Mouse (Mus musculus) frontal cortex, postnatal 14 days (tissue): ENCODE results near the gene Ptprd.
A peak's percentile ranks its signal among the peaks of the same experiment; 100 is the strongest.

ENCODE experiments used
- DNase-seq, 2 experiments: peaks; one replicate each; pipeline ENCODE4 v3.0.0; 2022; ENCODE audit warnings: low spot score in 2 of 2

Ptprd gene

GRCm38 (mm10) chr4:78211529-78212494 is at the start of gene Ptprd:
Ptprd (minus strand) TSS chr4:78211961.
- peak; percentile 18 to 50 for DNase-seq

GRCm38 (mm10) chr4:78235820-78236219 is 24.1 kb upstream of the Ptprd start:
- no peak for DNase-seq

- no peak for DNase-seq
These were observed 23.6 kb upstream of the Ptprd start for GRCm38 (mm10) chr4:78235316-78235715.

DNA sequence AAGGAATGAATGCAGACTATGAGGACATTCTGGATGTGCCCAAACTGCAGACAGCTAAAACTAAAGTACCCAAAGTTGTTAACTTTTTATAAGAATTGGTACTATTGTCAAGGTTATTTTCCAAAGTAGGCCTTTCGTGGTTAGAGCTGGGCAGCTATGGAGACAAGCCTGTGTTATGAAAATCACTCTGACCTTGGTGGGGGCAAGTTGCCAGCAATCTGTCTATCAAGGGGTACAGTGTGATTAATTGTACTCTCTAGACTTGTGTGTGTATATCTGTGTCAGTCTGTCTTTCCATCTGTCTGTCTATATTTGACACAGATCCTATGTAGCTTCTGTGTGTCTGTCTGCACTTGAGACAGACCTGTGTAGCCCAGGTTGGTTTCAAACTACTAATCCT is 22.9 kb upstream of the Ptprd start:
- no peak for DNase-seq

GRCm38 (mm10) chr4:78213949-78214348 is 2.2 kb upstream of the Ptprd start:
- DNase-seq: no peak

DNA sequence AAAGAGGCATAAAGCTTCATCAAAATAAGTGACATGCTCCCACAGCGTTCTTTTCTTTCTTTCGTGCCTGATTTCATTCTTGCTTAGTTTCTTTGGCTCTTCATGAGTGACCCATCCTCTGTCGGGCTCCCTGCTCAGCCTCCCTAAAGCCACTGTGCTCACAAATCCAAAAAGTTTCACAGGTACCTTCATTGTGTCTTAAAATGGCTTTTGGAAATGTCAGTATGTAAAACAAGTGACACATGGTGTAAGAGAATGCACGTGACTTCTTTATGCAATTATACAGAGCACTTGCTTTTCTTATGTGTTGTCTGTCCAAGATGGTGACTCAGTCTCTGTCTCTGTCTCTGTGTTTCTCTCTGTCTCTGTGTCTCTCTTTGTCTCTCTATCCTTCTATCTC is 1.2 kb upstream of the Ptprd start:
- no peak for DNase-seq

DNA sequence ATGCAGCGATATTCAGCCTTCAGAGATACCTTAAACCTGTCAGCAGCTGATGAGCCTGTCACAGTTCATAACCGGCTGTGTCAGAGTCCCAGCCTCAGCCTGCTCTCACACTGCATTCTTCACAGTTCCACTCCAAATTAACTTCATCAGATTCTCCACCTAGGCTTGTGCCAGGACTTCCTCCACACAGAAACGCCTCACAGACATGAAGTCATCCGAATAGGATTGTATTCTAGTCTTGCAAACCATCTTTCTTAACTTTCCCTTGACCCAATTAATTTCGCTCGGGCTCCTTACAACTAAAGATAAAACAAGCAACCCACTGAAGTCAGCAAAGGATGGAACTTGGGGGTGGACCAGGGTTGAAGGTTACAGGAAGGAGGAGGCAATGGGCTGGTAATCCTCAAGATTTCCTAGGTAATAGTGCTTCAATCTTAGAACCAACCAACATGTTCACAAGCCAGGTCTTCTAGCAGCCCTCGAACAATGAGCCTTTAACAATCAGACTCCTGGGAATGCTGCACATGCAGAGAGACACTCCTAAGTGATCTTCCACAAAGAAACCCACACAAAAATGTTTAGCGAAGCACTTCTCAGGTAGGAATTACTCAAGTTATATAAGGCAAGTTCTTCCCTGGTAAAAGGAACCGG is 758 bp downstream of the Ptprd start:
- no peak for DNase-seq

DNA sequence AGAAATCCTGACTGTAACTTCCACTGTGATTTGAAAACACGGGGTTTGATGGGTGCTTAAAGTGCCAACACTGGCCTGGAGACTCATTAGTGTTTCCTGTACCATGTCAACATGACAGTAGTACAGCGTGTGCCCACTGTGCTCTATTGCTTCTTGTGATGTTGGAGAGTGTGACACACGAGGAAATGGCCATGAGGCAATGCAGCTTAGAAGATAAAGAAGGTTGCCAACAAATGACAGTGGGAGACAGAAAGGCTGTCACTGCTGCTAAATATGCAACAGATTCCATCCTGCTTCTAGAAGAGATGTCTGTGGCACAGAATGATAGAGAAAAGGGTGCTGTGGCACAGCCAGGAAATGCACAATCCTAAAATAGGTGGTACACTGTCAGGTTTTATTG is 6.7 kb downstream of the Ptprd start:
- DNase-seq: no peak

DNA sequence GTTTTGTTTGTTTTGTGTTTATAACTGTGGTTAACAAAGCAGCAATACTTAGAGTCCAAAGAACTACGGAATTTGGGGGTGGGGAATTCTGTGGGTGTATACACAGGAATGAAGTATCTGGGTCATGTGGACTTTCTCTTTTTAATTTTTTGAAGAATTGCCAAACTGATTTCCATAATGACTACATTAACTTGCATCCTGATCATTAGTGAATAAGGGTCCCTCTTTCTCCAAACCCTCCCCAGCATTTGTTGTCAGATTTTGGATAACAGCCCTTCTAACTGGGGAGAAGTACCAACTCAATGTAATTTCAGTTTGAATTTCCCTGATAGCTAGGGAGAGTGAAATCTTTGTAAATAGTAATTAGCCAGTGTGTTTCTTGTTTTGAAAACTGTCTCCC is 43.3 kb downstream of the Ptprd start:
- no peak for DNase-seq

DNA sequence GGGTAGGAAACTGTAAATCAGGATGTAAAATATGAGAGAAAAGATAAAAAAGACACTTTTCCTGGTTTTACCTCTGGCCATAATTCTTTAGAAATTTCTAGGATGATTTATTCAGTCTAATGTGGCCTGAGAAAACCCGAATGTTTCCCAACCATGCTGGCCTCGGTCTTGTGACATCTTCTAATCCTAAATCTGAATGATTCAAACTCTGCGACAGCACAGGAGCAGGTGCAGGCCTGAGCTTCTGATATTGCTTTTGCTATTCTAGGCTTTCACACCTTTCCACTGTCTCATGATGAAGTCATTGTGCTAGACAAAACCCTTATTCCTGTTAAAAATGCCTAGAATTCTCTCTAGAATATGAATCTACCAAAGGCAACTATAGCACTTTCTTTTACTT is 51.3 kb downstream of the Ptprd start:
- DNase-seq: no peak

- no peak for DNase-seq
These were observed 61.2 kb downstream of the Ptprd start for GRCm38 (mm10) chr4:78150561-78150960.

DNA sequence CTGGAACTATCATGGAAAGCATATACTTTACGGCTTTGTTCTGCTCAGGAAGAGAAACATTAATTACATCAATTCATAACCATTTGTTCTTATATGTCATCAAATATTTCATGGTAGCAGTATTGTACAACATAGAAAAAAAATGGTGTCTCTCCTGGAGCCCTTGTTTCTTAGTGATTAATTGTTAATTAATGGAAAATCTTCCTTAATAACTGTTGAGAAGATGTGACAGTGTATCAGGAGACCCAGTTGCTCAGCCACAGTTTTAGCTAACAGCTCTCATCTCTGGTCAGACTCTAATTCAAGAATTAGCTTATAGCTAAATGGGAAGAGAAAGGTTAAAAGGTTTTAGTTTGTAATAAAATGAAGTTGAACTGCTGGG is 69.0 kb downstream of the Ptprd start:
- DNase-seq: no peak

- DNase-seq: no peak
These were observed 69.5 kb downstream of the Ptprd start for GRCm38 (mm10) chr4:78142088-78142766.

DNA sequence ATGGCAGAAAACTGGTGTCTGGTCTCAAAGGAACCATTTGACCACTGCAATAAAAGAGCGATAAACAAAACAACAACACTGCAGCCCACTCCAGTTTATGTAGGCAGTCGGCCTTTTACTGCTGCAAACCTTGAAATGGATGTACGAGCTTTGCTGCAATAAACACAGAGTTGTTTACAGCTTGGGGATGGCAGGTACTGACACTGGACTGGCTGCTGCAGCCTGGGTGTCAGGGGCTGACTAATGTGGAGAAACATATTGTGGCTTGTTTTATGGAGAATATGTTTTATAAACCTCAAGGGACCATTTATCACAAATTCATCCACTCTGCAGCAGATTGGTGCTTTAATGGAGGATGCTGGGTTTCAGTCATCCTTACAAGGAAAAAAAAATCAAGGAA is 100.9 kb downstream of the Ptprd start:
- no peak for DNase-seq

DNA sequence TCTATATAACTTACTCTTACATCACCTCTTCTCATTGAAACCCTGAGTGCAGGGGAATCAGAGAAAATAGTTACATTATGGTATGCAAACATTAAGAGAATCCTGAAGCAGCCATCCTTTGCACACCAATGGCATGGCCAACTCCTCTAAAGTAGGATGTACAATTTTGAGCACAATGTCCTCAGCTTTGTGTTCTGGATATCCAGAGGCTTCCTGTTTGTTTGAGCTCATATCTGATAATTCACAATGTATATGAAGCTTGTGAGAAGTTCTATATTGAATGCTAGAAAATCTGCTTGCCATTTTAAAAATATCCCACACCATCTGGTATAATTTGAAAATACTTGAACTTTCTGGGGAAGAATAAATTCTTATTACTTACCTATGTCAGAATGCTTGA is 114.2 kb downstream of the Ptprd start:
- DNase-seq: no peak

- no peak for DNase-seq
These were observed 129.0 kb downstream of the Ptprd start for GRCm38 (mm10) chr4:78082744-78083143.

GRCm38 (mm10) chr4:78077499-78077898 is 134.3 kb downstream of the Ptprd start:
- DNase-seq: no peak

GRCm38 (mm10) chr4:78077087-78077486 is 134.7 kb downstream of the Ptprd start:
- no peak for DNase-seq

- DNase-seq: no peak
These were observed 173.4 kb downstream of the Ptprd start for GRCm38 (mm10) chr4:78038401-78038800.

GRCm38 (mm10) chr4:78002065-78002464 is 209.7 kb downstream of the Ptprd start:
- DNase-seq: no peak

GRCm38 (mm10) chr4:77992709-77993108 is 219.1 kb downstream of the Ptprd start:
- no peak for DNase-seq

GRCm38 (mm10) chr4:77982094-77982493 is 229.7 kb downstream of the Ptprd start:
- DNase-seq: no peak

DNA sequence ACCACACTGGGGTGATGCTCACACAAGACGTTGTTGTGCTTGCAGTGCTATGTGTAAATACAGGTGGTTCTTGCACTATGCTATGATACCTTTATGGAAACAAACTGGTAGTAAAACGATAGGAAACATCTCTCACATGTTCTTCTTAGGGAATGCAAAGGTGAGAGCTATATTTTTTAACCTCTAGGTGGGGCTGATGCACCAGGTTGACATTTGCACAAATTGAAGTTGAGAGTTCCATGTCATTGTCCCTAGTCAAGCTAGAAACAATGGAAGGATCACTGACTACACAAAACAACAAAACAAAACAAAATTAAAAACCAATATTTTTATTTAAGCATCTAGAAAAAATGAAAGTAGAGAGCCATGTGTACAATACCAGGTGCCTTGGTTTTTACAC is 250.1 kb downstream of the Ptprd start:
- no peak for DNase-seq
